Mouse (Mus musculus) midbrain, embryonic 10.5 days (tissue): Measurements from ENCODE around the gene Nat8f7. TPM values are rescaled to one million over a fixed set of nuclear protein-coding genes. Genes with fewer than 3 reads are reported as not detected.
"Not testable (repeated sequence)": the region's sequence is repeated elsewhere in the genome, so short reads cannot be mapped to it uniquely, and the experiment has no call there.

Experiments used
- DNase-seq: peaks from one replicate; pipeline ENCODE4 v3.0.0-alpha.2; 2017; ENCODE audit warnings: low spot score
- H3K27ac ChIP-seq: fragments of 300-500 bp; sonication (generic); replicated peaks from 2 replicates; pipeline ENCODE4 v1.5.1; 2016; ENCODE audit warnings: mild to moderate bottlenecking
- H3K27me3 ChIP-seq: fragments of 300-500 bp; sonication (generic); 2 replicates; pipeline ENCODE4 v1.6.1; 2016; ENCODE audit warnings: low read depth, mild to moderate bottlenecking; ENCODE audit not compliant: poor library complexity, severe bottlenecking
- H3K36me3 ChIP-seq: fragments of 300-500 bp; sonication (generic); 2 replicates; pipeline ENCODE4 v1.6.1; 2016; ENCODE audit warnings: mild to moderate bottlenecking, moderate library complexity
- H3K4me1 ChIP-seq: fragments of 300-500 bp; sonication (generic); 2 replicates; pipeline ENCODE4 v1.6.1; 2016
- H3K4me3 ChIP-seq: fragments of 300-500 bp; sonication (generic); 2 replicates; pipeline ENCODE4 v1.5.1; 2016; ENCODE audit warnings: mild to moderate bottlenecking, moderate library complexity
- H3K9me3 ChIP-seq: fragments of 300-500 bp; sonication (generic); replicated peaks from 2 replicates; pipeline ENCODE4 v1.6.1; 2016; ENCODE audit warnings: mild to moderate bottlenecking
- WGBS: fragments of 180-500 bp; shearing (Covaris S2); methylation state at CpG from one replicate; pipeline ENCODE4 v1.1.7; 2016; 5-methylcytosine and 5-hydroxymethylcytosine counted together
- microRNA-seq: library from miRNA; unstranded; fragments of <30 nt; microRNA quantifications from one replicate; pipeline ENCODE4, GENCODE M21; 2017
- polyA plus RNA-seq: library from polyadenylated mRNA; unstranded; fragments of >200 nt; fragmentation: Nextera tagmentation; extraction: Ambion mirVana; gene quantifications from 2 replicates; pipeline ENCODE4 v1.2.1, GENCODE M21; 2016

Gene Nat8f7
- polyA plus RNA-seq = not detected in 2 replicates

GRCm38 (mm10) chr6:85713105-85713504, at the start of gene Nat8f7:
TSS of gene Nat8f7 (minus strand) at chr6:85713205.
- DNase-seq, H3K27me3 ChIP-seq, H3K9me3 ChIP-seq, H3K27ac ChIP-seq, H3K4me3 ChIP-seq, H3K36me3 ChIP-seq, H3K4me1 ChIP-seq: not testable (repeated sequence)
- WGBS = 81% methylated on average over 10 of the region's 10 CpGs

DNA sequence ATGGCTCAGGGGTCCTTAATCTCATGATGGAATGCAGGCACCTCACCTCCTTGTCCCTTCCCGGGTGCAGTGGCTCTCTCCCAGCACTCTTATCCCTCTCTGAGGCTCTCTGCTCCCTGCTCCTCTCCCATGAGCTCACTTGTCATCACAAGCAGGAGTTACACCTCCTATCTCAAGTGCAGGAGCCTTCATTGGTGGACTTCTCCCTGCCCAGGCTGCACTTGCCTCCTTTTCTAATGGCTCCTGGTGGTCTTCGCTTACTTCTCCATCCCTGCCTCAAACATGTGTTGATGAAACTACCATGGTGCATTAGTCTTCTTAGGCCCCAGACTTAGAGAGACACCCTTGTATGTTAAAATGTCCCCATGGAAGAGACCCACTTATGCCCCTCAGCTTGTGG, 49.7 kb upstream of the Nat8f7 start:
- 75% methylated on average over 2 of the region's 2 CpGs for whole genome bisulfite sequencing
- H3K27ac ChIP-seq, H3K36me3 ChIP-seq, H3K27me3 ChIP-seq, DNase-seq, H3K9me3 ChIP-seq, H3K4me3 ChIP-seq, H3K4me1 ChIP-seq: not testable (repeated sequence)

GRCm38 (mm10) chr6:85755705-85756249, 42.8 kb upstream of the Nat8f7 start:
- 77% methylated on average over 4 of the region's 6 CpGs for WGBS
- DNase-seq, H3K27me3 ChIP-seq, H3K4me3 ChIP-seq, H3K9me3 ChIP-seq, H3K36me3 ChIP-seq, H3K27ac ChIP-seq, H3K4me1 ChIP-seq: not testable (repeated sequence)

- H3K4me1 ChIP-seq = not testable (repeated sequence)
Observed at GRCm38 (mm10) chr6:85709607-85710006, 3.4 kb downstream of the Nat8f7 start.

DNA sequence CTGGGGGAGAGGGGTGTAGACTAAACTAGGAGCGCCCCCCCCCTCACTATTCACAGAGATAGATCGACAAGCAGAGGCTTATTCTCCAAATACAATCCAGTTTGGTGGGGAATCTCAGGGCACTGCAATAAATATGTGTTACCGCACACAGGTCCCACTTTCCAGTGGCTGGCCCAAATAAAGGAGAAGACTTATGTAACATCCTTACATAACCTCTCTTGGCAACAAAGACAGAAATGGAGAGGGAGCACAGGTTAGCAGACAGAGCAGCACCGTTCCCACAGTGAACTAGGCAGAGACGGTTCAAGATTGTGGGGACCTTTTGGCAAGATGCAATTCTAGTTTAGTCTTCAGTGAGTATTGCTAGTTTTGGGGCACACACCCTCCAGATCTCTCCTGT, 3.8 kb downstream of the Nat8f7 start:
- H3K27me3 ChIP-seq, DNase-seq, H3K27ac ChIP-seq, H3K4me1 ChIP-seq, H3K9me3 ChIP-seq, H3K36me3 ChIP-seq, H3K4me3 ChIP-seq: not testable (repeated sequence)
- 83% methylated on average over 5 of the region's 5 CpGs for WGBS

More at GRCm38 (mm10) chr6:85709607-85710006, 3.4 kb downstream of the Nat8f7 start:
- not testable (repeated sequence) for DNase-seq, H3K36me3 ChIP-seq, H3K27ac ChIP-seq, H3K4me3 ChIP-seq, H3K9me3 ChIP-seq, H3K27me3 ChIP-seq
- WGBS = 80% methylated on average over 1 of the region's 1 CpGs

DNA sequence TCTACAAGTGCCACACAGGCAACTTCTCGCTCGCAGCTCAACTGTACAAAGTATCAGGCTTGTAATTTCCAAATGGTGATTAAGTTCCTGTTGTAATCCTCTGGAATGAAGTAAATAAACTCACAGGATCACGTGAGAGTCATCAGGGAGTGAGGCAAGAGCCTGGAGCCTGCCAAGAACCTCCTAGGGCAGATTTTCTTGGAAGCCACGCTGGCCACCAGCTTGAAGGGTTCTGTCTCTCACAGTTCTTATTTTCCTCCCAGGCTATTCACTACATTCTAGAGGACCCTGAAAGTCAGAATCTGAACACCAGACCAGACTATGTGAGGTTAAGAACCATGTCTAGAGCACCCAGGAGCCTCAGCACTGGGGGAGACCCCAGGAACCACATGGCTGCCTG, 11.1 kb downstream of the Nat8f7 start:
- H3K4me1 ChIP-seq, H3K4me3 ChIP-seq, DNase-seq, H3K27ac ChIP-seq, H3K36me3 ChIP-seq, H3K9me3 ChIP-seq, H3K27me3 ChIP-seq: not testable (repeated sequence)
- 86% methylated on average over 2 of the region's 4 CpGs for WGBS

Small RNA genes lying within 50 kb of the gene (microRNA-seq; reads per million reads assigned to microRNA genes)
- gene Gm27317 = not detected

Other genes starting within 250 kb of the Nat8f7 start
- 0.68 and 0.79 TPM in 2 replicates for gene Fbxo41, start 210.2 kb downstream of the Nat8f7 start, polyA plus RNA-seq
- gene Egr4, start 199.6 kb downstream of the Nat8f7 start, polyA plus RNA-seq = 0.06 TPM in 1 of 2 replicates, not detected in the other
- 9.6 and 10.5 TPM in 2 replicates for gene Alms1, start 125.7 kb downstream of the Nat8f7 start, polyA plus RNA-seq
- gene Nat8f3, start 52.5 kb upstream of the Nat8f7 start, polyA plus RNA-seq = 0.20 and 0.25 TPM in 2 replicates
- not detected in 2 replicates for gene Nat8f6, start 107.7 kb upstream of the Nat8f7 start, polyA plus RNA-seq
- 0.14 TPM in 1 of 2 replicates, not detected in the other for gene Nat8f5, start 107.8 kb upstream of the Nat8f7 start, polyA plus RNA-seq
- gene Nat8, start 118.9 kb upstream of the Nat8f7 start, polyA plus RNA-seq = not detected in 2 replicates
- not detected in 2 replicates for gene Nat8f2, start 156.0 kb upstream of the Nat8f7 start, polyA plus RNA-seq
- gene Nat8f4, start 191.7 kb upstream of the Nat8f7 start, polyA plus RNA-seq = 5.6 and 6.0 TPM in 2 replicates
- 30.6 and 35.9 TPM in 2 replicates for gene Tprkb, start 198.7 kb upstream of the Nat8f7 start, polyA plus RNA-seq
- gene Nat8f1, start 202.5 kb upstream of the Nat8f7 start, polyA plus RNA-seq = 5.9 and 7.9 TPM in 2 replicates
- gene Dusp11, start 248.5 kb upstream of the Nat8f7 start, polyA plus RNA-seq = 38.5 and 38.8 TPM in 2 replicates